Mouse (Mus musculus): ENCODE data around the gene Arhgef19. TPM values are rescaled to one million over a fixed set of nuclear protein-coding genes. Genes with fewer than 3 reads are reported as not detected.

The Arhgef19 gene
- polyA plus RNA-seq, 1 experiment from 2014 or later = 5.8 TPM

DNA sequence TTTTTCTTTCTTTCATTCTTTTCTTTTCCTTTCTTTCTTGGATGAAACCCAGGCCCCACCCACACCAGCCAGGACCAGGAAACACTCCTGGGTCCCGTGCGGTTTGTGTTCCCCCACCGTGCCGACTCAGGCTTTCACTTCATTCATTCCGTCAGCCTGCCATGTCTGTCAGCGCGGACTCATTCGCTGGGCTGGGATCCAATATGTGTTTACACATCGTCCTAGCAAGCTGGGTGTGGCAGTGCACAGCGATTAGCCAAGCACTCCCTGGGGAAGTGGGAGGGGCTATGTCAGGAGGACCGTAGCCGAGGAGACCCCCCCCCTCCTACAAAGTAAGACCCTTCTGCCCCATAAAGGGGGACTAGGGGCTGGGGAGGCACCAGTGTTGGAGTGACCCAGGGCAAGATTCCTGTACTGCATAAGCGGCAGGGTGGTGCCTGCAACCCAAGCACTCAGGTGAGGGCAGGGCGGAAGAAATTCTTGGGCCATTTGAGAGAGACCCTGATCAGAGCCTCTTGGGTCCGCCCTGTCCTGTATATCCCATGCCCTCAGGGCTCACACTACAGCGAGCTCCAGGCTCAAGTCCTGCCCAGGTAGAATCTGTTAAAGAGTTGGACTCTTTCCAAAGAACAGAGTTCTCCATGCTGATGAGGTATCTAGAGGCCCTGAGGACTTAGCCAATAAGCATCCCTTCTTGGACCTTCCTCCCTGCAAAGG lies 20.9 kb downstream of the Arhgef19 start:
- 71% methylated on average over 16 of the region's 16 CpGs for WGBS
- ATAC-seq (replicated peaks; ENCODE audit: insufficient number of reproducible peaks, low FRiP score, low TSS enrichment, low read depth) = peak; percentile 45; the same call in 1 of the 2 replicates

DNA sequence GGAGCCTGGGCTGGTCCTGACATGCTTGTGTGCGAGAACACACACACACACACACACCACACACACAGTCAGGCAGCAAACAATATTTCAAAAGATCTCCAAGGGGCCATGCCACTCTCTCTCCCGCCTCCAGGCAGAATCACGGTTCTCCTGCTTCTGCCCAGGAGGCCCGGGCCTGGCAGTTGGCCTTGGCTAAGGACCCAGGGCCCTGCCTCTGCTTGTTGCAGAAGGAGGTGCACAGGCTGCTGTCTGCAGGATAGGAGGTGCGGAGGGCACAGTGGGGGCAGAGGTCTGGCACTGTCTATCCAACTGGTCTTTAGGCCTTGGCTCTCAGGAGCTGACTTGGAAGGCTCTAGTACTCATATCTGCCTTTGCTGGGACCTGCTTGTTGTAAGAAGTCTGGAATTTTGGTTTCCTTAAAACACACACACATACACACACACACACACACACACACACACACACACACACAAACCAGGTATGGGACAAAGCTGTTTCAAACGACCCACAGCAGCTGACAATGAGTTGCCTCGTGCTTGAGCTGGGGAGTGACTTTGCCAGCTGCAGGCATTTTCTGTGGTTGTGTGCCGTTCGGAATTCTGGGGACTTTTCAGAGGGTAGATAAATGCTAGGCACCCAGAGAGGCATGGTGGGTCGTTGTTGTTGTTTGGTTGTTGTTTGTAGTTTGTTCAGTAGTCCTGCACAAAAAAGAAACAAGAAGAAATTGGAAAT lies 23.8 kb downstream of the Arhgef19 start:
- Histone ChIP-seq H3K36me3 (replicated peaks; ENCODE audit: control insufficient read depth, insufficient read depth, low read depth, low read length) (no peaks in the 10 kb centered on the region), H3K9ac (replicated peaks; ENCODE audit: low read length) (no peak overlapping the region), H3K4me3 (ENCODE audit: low read depth, low read length) (no peak overlapping the region), H3K27ac (replicated peaks; ENCODE audit: low read depth, low read length) (no peak overlapping the region), H3K27me3 (ENCODE audit: control insufficient read depth, insufficient read depth, low read length) (no peaks in the 10 kb centered on the region), H3K4me1 (ENCODE audit: control insufficient read depth, insufficient read depth, low read length) (no peaks in the 10 kb centered on the region), H3K9me3 (replicated peaks; ENCODE audit: control insufficient read depth, low read length) (no peaks in the 10 kb centered on the region; the same call in 1 of the 2 replicates), H3K4me2 (ENCODE audit: low read depth, low read length) (no peak overlapping the region)
- ATAC-seq (replicated peaks; ENCODE audit: insufficient number of reproducible peaks, low FRiP score, low TSS enrichment, low read depth) (no peak), DNase-seq (ENCODE audit: low spot score) (no peak)
- 73% methylated on average over 10 of the region's 10 CpGs for WGBS

More for the DNA sequence above, 20.9 kb downstream of the Arhgef19 start:
- Histone ChIP-seq H3K4me1 (ENCODE audit: control insufficient read depth, insufficient read depth, low read length) (no peaks in the 10 kb centered on the region), H3K27ac (replicated peaks; ENCODE audit: low read depth, low read length) (no peak overlapping the region), H3K27me3 (ENCODE audit: control insufficient read depth, insufficient read depth, low read length) (no peaks in the 10 kb centered on the region), H3K4me2 (ENCODE audit: low read depth, low read length) (no peak overlapping the region), H3K4me3 (ENCODE audit: low read depth, low read length) (no peak overlapping the region), H3K9me3 (replicated peaks; ENCODE audit: control insufficient read depth, low read length) (no peaks in the 10 kb centered on the region), H3K36me3 (replicated peaks; ENCODE audit: control insufficient read depth, insufficient read depth, low read depth, low read length) (no peaks in the 10 kb centered on the region), H3K9ac (replicated peaks; ENCODE audit: low read length) (no peak overlapping the region)
- no peak for DNase-seq (ENCODE audit: low spot score)

DNA sequence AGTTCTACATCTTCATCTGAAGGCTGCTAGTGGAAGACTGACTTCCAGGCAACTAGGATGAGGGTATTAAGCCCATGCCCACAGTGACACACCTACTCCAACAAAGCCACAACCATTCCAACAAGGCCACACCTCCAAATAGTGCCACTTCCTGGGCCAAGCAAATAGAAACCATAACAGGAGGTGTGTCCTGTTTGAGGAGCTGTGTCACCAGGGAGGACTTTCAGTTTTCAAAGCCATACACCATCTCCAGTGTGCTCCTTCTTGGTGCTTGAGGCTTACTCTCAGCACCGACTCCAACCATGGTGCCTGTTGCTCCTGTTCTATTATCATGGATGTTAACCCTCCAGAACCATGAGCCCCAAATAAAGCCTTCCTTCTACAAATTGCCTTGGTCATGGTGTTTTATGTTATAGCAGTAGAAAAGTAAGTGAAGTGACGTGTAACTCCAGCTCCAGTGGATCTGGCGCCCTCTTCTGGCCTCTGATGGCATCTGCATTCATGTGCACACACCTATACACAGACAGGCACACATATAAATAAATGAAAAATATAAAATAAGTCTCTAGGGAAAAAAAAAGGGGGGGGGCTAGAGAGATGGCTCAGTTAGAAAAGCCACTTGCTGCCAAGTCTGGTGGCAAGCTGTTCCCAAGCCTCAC lies 26.8 kb downstream of the Arhgef19 start:
- Histone ChIP-seq H3K9ac (replicated peaks; ENCODE audit: low read length) (no peak overlapping the region), H3K9me3 (replicated peaks; ENCODE audit: control insufficient read depth, low read length) (no peaks in the 10 kb centered on the region; the same call in 1 of the 2 replicates), H3K4me2 (ENCODE audit: low read depth, low read length) (no peak overlapping the region), H3K4me1 (ENCODE audit: control insufficient read depth, insufficient read depth, low read length) (no peaks in the 10 kb centered on the region), H3K27ac (replicated peaks; ENCODE audit: low read depth, low read length) (no peak overlapping the region), H3K36me3 (replicated peaks; ENCODE audit: control insufficient read depth, insufficient read depth, low read depth, low read length) (no peaks in the 10 kb centered on the region), H3K27me3 (ENCODE audit: control insufficient read depth, insufficient read depth, low read length) (no peaks in the 10 kb centered on the region; the same call in 1 of the 2 replicates), H3K4me3 (ENCODE audit: low read depth, low read length) (no peak overlapping the region)
- ATAC-seq (replicated peaks; ENCODE audit: insufficient number of reproducible peaks, low FRiP score, low TSS enrichment, low read depth) (no peak), DNase-seq (ENCODE audit: low spot score) (peak; percentile 1)
- 81% methylated on average over 3 of the region's 3 CpGs for WGBS

GRCm38 (mm10) chr4:141267250-141267649 lies 28.0 kb downstream of the Arhgef19 start:
- Histone ChIP-seq H3K4me3 (ENCODE audit: low read depth, low read length) (no peak overlapping the region), H3K4me2 (ENCODE audit: low read depth, low read length) (no peak overlapping the region), H3K27ac (replicated peaks; ENCODE audit: low read depth, low read length) (no peak overlapping the region), H3K9ac (replicated peaks; ENCODE audit: low read length) (no peak overlapping the region), H3K27me3 (ENCODE audit: control insufficient read depth, insufficient read depth, low read length) (no peaks in the 10 kb centered on the region; the same call in 1 of the 2 replicates), H3K9me3 (replicated peaks; ENCODE audit: control insufficient read depth, low read length) (no peaks in the 10 kb centered on the region; the same call in 1 of the 2 replicates), H3K36me3 (replicated peaks; ENCODE audit: control insufficient read depth, insufficient read depth, low read depth, low read length) (no peaks in the 10 kb centered on the region), H3K4me1 (ENCODE audit: control insufficient read depth, insufficient read depth, low read length) (0 out of 2 replicates have a peak, but pooled peaks cover 3% of the 10 kb centered on the region)
- no peak for DNase-seq (ENCODE audit: low spot score)
- 82% methylated on average over 3 of the region's 3 CpGs for WGBS
- ATAC-seq (replicated peaks; ENCODE audit: insufficient number of reproducible peaks, low FRiP score, low TSS enrichment, low read depth) = no peak

- Histone ChIP-seq H3K4me3 (ENCODE audit: low read depth, low read length) (no peak overlapping the region), H3K27ac (replicated peaks; ENCODE audit: low read depth, low read length) (no peak overlapping the region), H3K4me2 (ENCODE audit: low read depth, low read length) (no peak overlapping the region), H3K9me3 (replicated peaks; ENCODE audit: control insufficient read depth, low read length) (no peaks in the 10 kb centered on the region; the same call in 1 of the 2 replicates), H3K9ac (replicated peaks; ENCODE audit: low read length) (no peak overlapping the region), H3K4me1 (ENCODE audit: control insufficient read depth, insufficient read depth, low read length) (peaks cover 3% of the 10 kb centered on the region; the same call in 1 of the 2 replicates), H3K36me3 (replicated peaks; ENCODE audit: control insufficient read depth, insufficient read depth, low read depth, low read length) (no peaks in the 10 kb centered on the region), H3K27me3 (ENCODE audit: control insufficient read depth, insufficient read depth, low read length) (no peaks in the 10 kb centered on the region; the same call in 1 of the 2 replicates)
- WGBS = 43% methylated on average over 9 of the region's 9 CpGs
- ATAC-seq (replicated peaks; ENCODE audit: insufficient number of reproducible peaks, low FRiP score, low TSS enrichment, low read depth) (no peak), DNase-seq (ENCODE audit: low spot score) (peak; percentile 74)
These were observed 28.5 kb downstream of the Arhgef19 start for GRCm38 (mm10) chr4:141267837-141268236.

DNA sequence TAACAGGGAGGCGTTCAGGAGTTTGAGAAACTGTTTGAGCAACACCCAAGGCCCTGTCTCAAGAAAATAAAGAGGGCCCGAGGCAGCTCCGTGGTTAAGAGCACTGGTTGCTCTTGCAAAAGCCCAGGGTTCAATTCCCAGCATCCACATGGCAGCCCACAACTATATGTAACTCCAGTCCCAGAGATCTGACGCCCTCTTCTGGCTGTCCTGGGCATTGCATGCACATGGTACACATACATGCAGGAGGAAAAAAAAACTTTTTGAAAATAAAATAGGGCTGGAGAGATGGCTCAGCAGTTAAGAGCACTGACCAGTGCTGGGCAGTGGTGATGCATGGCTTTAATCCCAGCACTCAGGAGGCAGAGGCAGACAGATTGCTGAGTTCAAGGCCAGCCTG lies 29.1 kb downstream of the Arhgef19 start:
- Histone ChIP-seq H3K27me3 (ENCODE audit: control insufficient read depth, insufficient read depth, low read length) (no peaks in the 10 kb centered on the region; the same call in 1 of the 2 replicates), H3K4me3 (ENCODE audit: low read depth, low read length) (no peak overlapping the region), H3K4me2 (ENCODE audit: low read depth, low read length) (no peak overlapping the region), H3K27ac (replicated peaks; ENCODE audit: low read depth, low read length) (no peak overlapping the region), H3K9ac (replicated peaks; ENCODE audit: low read length) (no peak overlapping the region), H3K36me3 (replicated peaks; ENCODE audit: control insufficient read depth, insufficient read depth, low read depth, low read length) (no peaks in the 10 kb centered on the region), H3K4me1 (ENCODE audit: control insufficient read depth, insufficient read depth, low read length) (peaks cover 5% of the 10 kb centered on the region; the same call in 1 of the 2 replicates), H3K9me3 (replicated peaks; ENCODE audit: control insufficient read depth, low read length) (no peaks in the 10 kb centered on the region; the same call in 1 of the 2 replicates)
- ATAC-seq (replicated peaks; ENCODE audit: insufficient number of reproducible peaks, low FRiP score, low TSS enrichment, low read depth) (no peak), DNase-seq (ENCODE audit: low spot score) (no peak)
- 80% methylated on average over 4 of the region's 4 CpGs for WGBS

DNA sequence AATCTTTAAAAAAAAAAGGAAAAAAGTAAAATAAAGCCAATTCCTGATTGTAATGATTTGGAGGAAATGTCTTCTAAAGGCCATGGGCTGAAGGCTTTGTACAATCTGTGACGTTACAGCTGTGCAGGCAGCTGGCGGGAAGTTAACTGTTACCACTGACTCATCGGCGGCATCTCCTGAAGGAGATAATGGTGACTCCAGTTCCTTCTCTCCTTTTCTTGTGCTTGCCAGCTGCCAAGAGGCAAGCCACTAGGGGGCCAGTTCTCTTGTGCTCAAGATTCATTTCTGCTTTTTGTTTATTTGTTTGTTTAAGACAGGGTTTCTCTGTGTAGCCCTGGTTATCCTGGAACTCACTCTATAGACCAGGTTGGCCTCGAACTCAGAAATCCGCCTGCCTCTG lies 29.8 kb downstream of the Arhgef19 start:
- no peaks in the 10 kb centered on the region for H3K36me3 ChIP-seq (replicated peaks; ENCODE audit: control insufficient read depth, insufficient read depth, low read depth, low read length)
- 88% methylated on average over 6 of the region's 6 CpGs for WGBS
- H3K9ac ChIP-seq (replicated peaks; ENCODE audit: low read length) = no peak overlapping the region
- no peaks in the 10 kb centered on the region; the same call in 1 of the 2 replicates for H3K9me3 ChIP-seq (replicated peaks; ENCODE audit: control insufficient read depth, low read length)
- H3K4me3 ChIP-seq (ENCODE audit: low read depth, low read length) = no peak overlapping the region
- ATAC-seq (replicated peaks; ENCODE audit: insufficient number of reproducible peaks, low FRiP score, low TSS enrichment, low read depth) (no peak), DNase-seq (ENCODE audit: low spot score) (no peak)
- peaks cover 5% of the 10 kb centered on the region; the same call in 1 of the 2 replicates for H3K4me1 ChIP-seq (ENCODE audit: control insufficient read depth, insufficient read depth, low read length)
- H3K27me3 ChIP-seq (ENCODE audit: control insufficient read depth, insufficient read depth, low read length) = no peaks in the 10 kb centered on the region; the same call in 1 of the 2 replicates
- no peak overlapping the region for H3K4me2 ChIP-seq (ENCODE audit: low read depth, low read length)
- no peak overlapping the region for H3K27ac ChIP-seq (replicated peaks; ENCODE audit: low read depth, low read length)

Measured in embryonic facial prominence, embryonic 11.5 days (tissue).